In the genomic region with DNA sequence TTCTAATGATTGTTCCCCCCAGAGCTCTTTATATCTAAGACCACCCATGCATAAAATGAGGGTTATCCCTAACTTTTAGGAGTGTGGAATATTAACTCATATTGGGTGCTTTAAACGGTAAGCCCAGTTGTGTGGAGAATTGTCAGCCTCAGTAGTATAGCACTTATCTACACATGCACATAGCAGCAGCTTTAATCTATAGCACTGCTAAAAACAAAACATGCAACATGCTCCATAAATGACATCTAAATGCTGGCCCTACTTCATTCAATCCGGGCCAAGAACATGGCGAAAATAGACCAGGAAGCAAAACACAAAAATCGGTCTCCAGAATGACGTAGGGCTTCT, we compare ENCODE assay signal across 8 mouse cellular contexts. TPM values are rescaled to one million over a fixed set of nuclear protein-coding genes. Genes with fewer than 3 reads are reported as not detected.
DNase-seq lines count a peak whose midpoint lies in the region; ATAC-seq and TF ChIP-seq lines count a peak whose summit lies in the region.

No protein-coding gene starts in this region.

- no peak for TF ChIP-seq POLR2A in cortical plate, adult 2 months (IDR thresholded peaks at IDR 0.05; ENCODE audit: extremely low read depth, insufficient read depth, low read length)

- H3K9ac ChIP-seq in kidney, embryonic 15.5 days = peak overlapping the region; percentile 73
- H3K9ac ChIP-seq in hindbrain, embryonic 14.5 days = peak overlapping the region; percentile 82
- peak overlapping the region; percentile 77 for H3K9ac ChIP-seq in midbrain, embryonic 13.5 days (replicated peaks)

- H3K4me3 ChIP-seq in kidney, embryonic 15.5 days (replicated peaks) = peak overlapping the region; percentile 84
- peak overlapping the region; percentile 86 for H3K4me3 ChIP-seq in cortical plate, adult 2 months (ENCODE audit: insufficient read depth, low read length)
- peak overlapping the region; percentile 67 for H3K4me3 ChIP-seq in hindbrain, embryonic 14.5 days (replicated peaks; ENCODE audit: low read length)
- H3K4me3 ChIP-seq in midbrain, embryonic 13.5 days (replicated peaks) = peak overlapping the region; percentile 71

- no peak for TF ChIP-seq CTCF in cortical plate, adult 2 months (IDR thresholded peaks at IDR 0.05; ENCODE audit: extremely low read depth, insufficient read depth, low read length)

- 0% methylated on average over 5 of the region's 5 CpGs for WGBS in kidney, embryonic 15.5 days
- WGBS in hindbrain, embryonic 14.5 days = 2% methylated on average over 5 of the region's 5 CpGs
- WGBS in midbrain, embryonic 13.5 days = 4% methylated on average over 5 of the region's 5 CpGs

- H3K36me3 ChIP-seq in kidney, embryonic 15.5 days = peaks cover 31% of the 10 kb centered on the region
- peaks cover 33% of the 10 kb centered on the region for H3K36me3 ChIP-seq in hindbrain, embryonic 14.5 days (replicated peaks; ENCODE audit: control insufficient read depth, insufficient read depth)
- peaks cover 27% of the 10 kb centered on the region for H3K36me3 ChIP-seq in midbrain, embryonic 13.5 days

- H3K27ac ChIP-seq in kidney, embryonic 15.5 days = peak overlapping the region; percentile 97
- peak overlapping the region; percentile 96 for H3K27ac ChIP-seq in cortical plate, adult 2 months (ENCODE audit: insufficient read depth, low read length)
- peak overlapping the region; percentile 95 for H3K27ac ChIP-seq in hindbrain, embryonic 14.5 days
- peak overlapping the region; percentile 91 for H3K27ac ChIP-seq in midbrain, embryonic 13.5 days

- ATAC-seq in kidney, embryonic 15.5 days (replicated peaks; ENCODE audit: low FRiP score) = peak; percentile 15; the same call in 1 of the 2 replicates
- peak; percentile 0; the same call in 1 of the 2 replicates for ATAC-seq in hindbrain, embryonic 14.5 days (ENCODE audit: low FRiP score)
- peak; percentile 12 for ATAC-seq in midbrain, embryonic 13.5 days

- no peaks in the 10 kb centered on the region for H3K9me3 ChIP-seq in kidney, embryonic 15.5 days (replicated peaks)
- H3K9me3 ChIP-seq in hindbrain, embryonic 14.5 days (ENCODE audit: control insufficient read depth, low read length) = no peaks in the 10 kb centered on the region
- H3K9me3 ChIP-seq in midbrain, embryonic 13.5 days = no peaks in the 10 kb centered on the region

- H3K27me3 ChIP-seq in kidney, embryonic 15.5 days = no peaks in the 10 kb centered on the region
- H3K27me3 ChIP-seq in hindbrain, embryonic 14.5 days (ENCODE audit: control insufficient read depth, insufficient read depth, low read length) = no peaks in the 10 kb centered on the region
- H3K27me3 ChIP-seq in midbrain, embryonic 13.5 days = no peaks in the 10 kb centered on the region

- DNase-seq in kidney, adult 11 months = no peak
- DNase-seq in hindbrain, embryonic 14.5 days (ENCODE audit: low spot score) = no peak
- no peak for DNase-seq in right cerebral cortex, postnatal 4 days
- no peak for DNase-seq in adrenal gland, adult 8-10 months
- no peak for DNase-seq in cerebellum, postnatal 14 days

- peaks cover 36% of the 10 kb centered on the region for H3K4me1 ChIP-seq in kidney, embryonic 15.5 days
- 0 out of 2 replicates have a peak, but pooled peaks cover 2% of the 10 kb centered on the region for H3K4me1 ChIP-seq in cortical plate, adult 2 months (ENCODE audit: control insufficient read depth, insufficient read depth, low read length)
- H3K4me1 ChIP-seq in hindbrain, embryonic 14.5 days (replicated peaks; ENCODE audit: control insufficient read depth, insufficient read depth, low read length) = peaks cover 28% of the 10 kb centered on the region
- peaks cover 38% of the 10 kb centered on the region for H3K4me1 ChIP-seq in midbrain, embryonic 13.5 days (replicated peaks)

- H3K4me2 ChIP-seq in kidney, embryonic 15.5 days = peak overlapping the region; percentile 59
- peak overlapping the region; percentile 84 for H3K4me2 ChIP-seq in hindbrain, embryonic 14.5 days (replicated peaks)
- peak overlapping the region; percentile 65 for H3K4me2 ChIP-seq in midbrain, embryonic 13.5 days (replicated peaks)

RNA-seq across cellular contexts. Expression of gene Slc3a2, which starts 0.6 kb away (rescaled TPM):
- polyA plus RNA-seq in kidney, embryonic 15.5 days (2015; fragmentation: Nextera tagmentation; extraction: Ambion mirVana) = 115 and 123 TPM in 2 replicates
- 200 TPM in 2 replicates for polyA plus RNA-seq in cortical plate, adult 2 months (2012; rRNA removed)
- 161 and 174 TPM in 2 replicates for polyA plus RNA-seq in hindbrain, embryonic 14.5 days (2014; fragmentation: Nextera tagmentation; extraction: Ambion mirVana)
- 151 and 153 TPM in 2 replicates for polyA plus RNA-seq in midbrain, embryonic 13.5 days (2015; fragmentation: Nextera tagmentation; extraction: Ambion mirVana)
- total RNA-seq in adrenal gland, adult 8-10 months (2022) = 100 to 1,000 TPM; 210 to 266 (median 246) TPM

RNA-seq across cellular contexts. Expression of gene Wdr74, which starts 13.1 kb away (rescaled TPM):
- polyA plus RNA-seq in kidney, embryonic 15.5 days (2015; fragmentation: Nextera tagmentation; extraction: Ambion mirVana) = 90.1 and 94.2 TPM in 2 replicates
- polyA plus RNA-seq in cortical plate, adult 2 months (2012; rRNA removed) = 50.2 and 51.3 TPM in 2 replicates
- 80.7 and 80.8 TPM in 2 replicates for polyA plus RNA-seq in hindbrain, embryonic 14.5 days (2014; fragmentation: Nextera tagmentation; extraction: Ambion mirVana)
- polyA plus RNA-seq in midbrain, embryonic 13.5 days (2015; fragmentation: Nextera tagmentation; extraction: Ambion mirVana) = 89.1 and 93.4 TPM in 2 replicates
- 10 to 100 TPM; 49.1 to 60.4 (median 53.3) TPM for total RNA-seq in adrenal gland, adult 8-10 months (2022)

RNA-seq across cellular contexts. Expression of gene 1700092M07Rik, which starts 18.0 kb away (rescaled TPM):
- polyA plus RNA-seq in kidney, embryonic 15.5 days (2015; fragmentation: Nextera tagmentation; extraction: Ambion mirVana) = 2.0 and 2.6 TPM in 2 replicates
- 0.59 TPM in 1 of 2 replicates, not detected in the other for polyA plus RNA-seq in cortical plate, adult 2 months (2012; rRNA removed)
- polyA plus RNA-seq in hindbrain, embryonic 14.5 days (2014; fragmentation: Nextera tagmentation; extraction: Ambion mirVana) = 0.84 and 0.90 TPM in 2 replicates
- 2.2 and 2.5 TPM in 2 replicates for polyA plus RNA-seq in midbrain, embryonic 13.5 days (2015; fragmentation: Nextera tagmentation; extraction: Ambion mirVana)
- 1 to 10 TPM in 3 of 4 experiments, under 1 TPM in 1; 0.64 to 4.4 (median 1.8) TPM for total RNA-seq in adrenal gland, adult 8-10 months (2022)

RNA-seq across cellular contexts. Expression of gene Stx5a, which starts 18.7 kb away (rescaled TPM):
- polyA plus RNA-seq in kidney, embryonic 15.5 days (2015; fragmentation: Nextera tagmentation; extraction: Ambion mirVana) = 132 and 145 TPM in 2 replicates
- polyA plus RNA-seq in cortical plate, adult 2 months (2012; rRNA removed) = 106 and 109 TPM in 2 replicates
- polyA plus RNA-seq in hindbrain, embryonic 14.5 days (2014; fragmentation: Nextera tagmentation; extraction: Ambion mirVana) = 102 and 103 TPM in 2 replicates
- 121 and 127 TPM in 2 replicates for polyA plus RNA-seq in midbrain, embryonic 13.5 days (2015; fragmentation: Nextera tagmentation; extraction: Ambion mirVana)
- 100 to 1,000 TPM in 3 of 4 experiments, 10 to 100 TPM in 1; 90.9 to 138 (median 118) TPM for total RNA-seq in adrenal gland, adult 8-10 months (2022)

RNA-seq across cellular contexts. Expression of gene Nxf1, which starts 34.3 kb away (rescaled TPM):
- 183 and 189 TPM in 2 replicates for polyA plus RNA-seq in kidney, embryonic 15.5 days (2015; fragmentation: Nextera tagmentation; extraction: Ambion mirVana)
- polyA plus RNA-seq in cortical plate, adult 2 months (2012; rRNA removed) = 121 and 127 TPM in 2 replicates
- 120 and 125 TPM in 2 replicates for polyA plus RNA-seq in hindbrain, embryonic 14.5 days (2014; fragmentation: Nextera tagmentation; extraction: Ambion mirVana)
- 195 and 206 TPM in 2 replicates for polyA plus RNA-seq in midbrain, embryonic 13.5 days (2015; fragmentation: Nextera tagmentation; extraction: Ambion mirVana)
- 100 to 1,000 TPM; 102 to 164 (median 148) TPM for total RNA-seq in adrenal gland, adult 8-10 months (2022)
